Mouse (Mus musculus) lung, postnatal 36 days (tissue): ENCODE results near the gene Krtap5-2.
A peak's percentile ranks its signal among the peaks of the same experiment; 100 is the strongest.
"Not testable (repeated sequence)": the region's sequence is repeated elsewhere in the genome, so short reads cannot be mapped to it uniquely, and the experiment has no call there.

Experiments
- DNase-seq: peaks from one replicate; pipeline ENCODE4 v3.0.0; 2022; ENCODE audit warnings: mixed read lengths

The Krtap5-2 gene

GRCm38 (mm10) chr7:142175905-142176304 is at the start of gene Krtap5-2:
Gene Krtap5-2 (minus strand): TSS chr7:142176005.
- not testable (repeated sequence) for DNase-seq

- no peak for DNase-seq
These were observed 48.7 kb upstream of the Krtap5-2 start for GRCm38 (mm10) chr7:142224518-142224917.

- not testable (repeated sequence) for DNase-seq
These were observed 36.3 kb upstream of the Krtap5-2 start for GRCm38 (mm10) chr7:142212136-142212535.

GRCm38 (mm10) chr7:142211559-142211958 is 35.8 kb upstream of the Krtap5-2 start, which contains the start of gene Gm7579:
Gene Gm7579 (plus strand): TSS chr7:142211859.
- DNase-seq, result no peak

GRCm38 (mm10) chr7:142206891-142207290 is 31.1 kb upstream of the Krtap5-2 start:
- DNase-seq, result not testable (repeated sequence)

- DNase-seq, result no peak
These were observed 29.7 kb upstream of the Krtap5-2 start for GRCm38 (mm10) chr7:142205488-142205887.

- DNase-seq, result no peak
These were observed 25.3 kb upstream of the Krtap5-2 start, which contains the start of gene Krtap5-3 for GRCm38 (mm10) chr7:142201064-142201463. Gene Krtap5-3 (plus strand): TSS chr7:142201364.

GRCm38 (mm10) chr7:142198748-142199147 is 22.9 kb upstream of the Krtap5-2 start:
- no peak for DNase-seq

GRCm38 (mm10) chr7:142190289-142190688 is 14.5 kb upstream of the Krtap5-2 start, which contains the start of gene Gm10153:
Gene Gm10153 (minus strand): TSS chr7:142190389.
- no peak for DNase-seq

- DNase-seq, result no peak
These were observed 12.4 kb upstream of the Krtap5-2 start for GRCm38 (mm10) chr7:142188156-142188555.

GRCm38 (mm10) chr7:142181021-142181420 is 5.2 kb upstream of the Krtap5-2 start:
- no peak for DNase-seq

GRCm38 (mm10) chr7:142178685-142179084 is 2.9 kb upstream of the Krtap5-2 start:
- no peak for DNase-seq

GRCm38 (mm10) chr7:142169836-142170235 is 6.0 kb downstream of the Krtap5-2 start:
- DNase-seq, result peak; percentile 13

GRCm38 (mm10) chr7:142165639-142166038 is 10.2 kb downstream of the Krtap5-2 start, which contains the start of gene Gm4553:
Gene Gm4553 (minus strand): TSS chr7:142165739.
- not testable (repeated sequence) for DNase-seq

- no peak for DNase-seq
These were observed 16.4 kb downstream of the Krtap5-2 start for GRCm38 (mm10) chr7:142159366-142159765.

- DNase-seq, result not testable (repeated sequence)
These were observed 18.8 kb downstream of the Krtap5-2 start, which contains the start of gene Gm29735 for GRCm38 (mm10) chr7:142157013-142157412. Gene Gm29735 (minus strand): TSS chr7:142157113.

- no peak for DNase-seq
These were observed 20.5 kb downstream of the Krtap5-2 start for GRCm38 (mm10) chr7:142155308-142155707.

GRCm38 (mm10) chr7:142152191-142152590 is 23.6 kb downstream of the Krtap5-2 start:
- DNase-seq, result no peak

GRCm38 (mm10) chr7:142148633-142149032 is 27.2 kb downstream of the Krtap5-2 start:
- no peak for DNase-seq

- DNase-seq, result peak; percentile 80
These were observed 29.8 kb downstream of the Krtap5-2 start for GRCm38 (mm10) chr7:142146033-142146432.

GRCm38 (mm10) chr7:142145413-142145940 is 30.3 kb downstream of the Krtap5-2 start:
- no peak for DNase-seq

GRCm38 (mm10) chr7:142144507-142144906 is 31.3 kb downstream of the Krtap5-2 start, which contains the start of gene Gm45337:
Gene Gm45337 (minus strand): TSS chr7:142144607.
- no peak for DNase-seq

- DNase-seq, result not testable (repeated sequence)
These were observed 32.2 kb downstream of the Krtap5-2 start for GRCm38 (mm10) chr7:142143506-142144010.

- DNase-seq, result no peak
These were observed 35.1 kb downstream of the Krtap5-2 start for GRCm38 (mm10) chr7:142140696-142141095.
